Mouse (Mus musculus) fat pad, adult 2 months (tissue): ENCODE results near the gene Cmas.

ENCODE experiments used
- DNase-seq: peaks from one replicate; pipeline ENCODE4 v3.0.0-alpha.2; 2011; ENCODE audit warnings: low read depth, low spot score; ENCODE audit errors: extremely low read depth

The Cmas gene

GRCm38 (mm10) chr6:142751365-142751764, 5.1 kb upstream of the Cmas start:
- DNase-seq = no peak

- no peak for DNase-seq
Measured at GRCm38 (mm10) chr6:142752331-142753246, 3.9 kb upstream of the Cmas start.

GRCm38 (mm10) chr6:142757334-142757965, 964 bp downstream of the Cmas start:
- DNase-seq = no peak

- no peak for DNase-seq
Measured at GRCm38 (mm10) chr6:142757976-142758375, 1.5 kb downstream of the Cmas start.

- DNase-seq = no peak
Measured at GRCm38 (mm10) chr6:142758562-142758961, 2.1 kb downstream of the Cmas start.

- no peak for DNase-seq
Measured at GRCm38 (mm10) chr6:142759633-142760032, 3.1 kb downstream of the Cmas start.

- DNase-seq = no peak
Measured at GRCm38 (mm10) chr6:142764933-142765332, 8.4 kb downstream of the Cmas start.

- DNase-seq = no peak
Measured at GRCm38 (mm10) chr6:142767305-142767704, 10.8 kb downstream of the Cmas start.

- no peak for DNase-seq
Measured at GRCm38 (mm10) chr6:142769896-142770295, 13.4 kb downstream of the Cmas start.

GRCm38 (mm10) chr6:142771643-142772042, 15.2 kb downstream of the Cmas start:
- DNase-seq = no peak

- no peak for DNase-seq
Measured at GRCm38 (mm10) chr6:142773566-142773965, 17.1 kb downstream of the Cmas start.

GRCm38 (mm10) chr6:142776935-142777334, 20.4 kb downstream of the Cmas start:
- DNase-seq = no peak

GRCm38 (mm10) chr6:142779045-142779811, 22.7 kb downstream of the Cmas start:
- no peak for DNase-seq

- DNase-seq = no peak
Measured at GRCm38 (mm10) chr6:142779812-142780573, 23.5 kb downstream of the Cmas start.

GRCm38 (mm10) chr6:142780574-142781033, 24.1 kb downstream of the Cmas start:
- DNase-seq = no peak

GRCm38 (mm10) chr6:142781286-142781685, 24.8 kb downstream of the Cmas start:
- DNase-seq = no peak

GRCm38 (mm10) chr6:142785343-142785742, 28.9 kb downstream of the Cmas start:
- no peak for DNase-seq

GRCm38 (mm10) chr6:142786106-142786505, 29.6 kb downstream of the Cmas start:
- no peak for DNase-seq

GRCm38 (mm10) chr6:142788042-142788987, 31.8 kb downstream of the Cmas start:
- DNase-seq = no peak

- DNase-seq = no peak
Measured at GRCm38 (mm10) chr6:142789736-142790135, 33.2 kb downstream of the Cmas start.
